Mouse (Mus musculus): ENCODE data around the gene AC170998.1. TPM values are rescaled to one million over a fixed set of nuclear protein-coding genes. Genes with fewer than 3 reads are reported as not detected.

Gene AC170998.1
- polyA plus RNA-seq, 1 experiment from 2014 or later = 2.4 TPM

GRCm38 (mm10) chr17:28743145-28743866 is 17.4 kb downstream of the AC170998.1 start:
- Histone ChIP-seq H3K9me3 (ENCODE audit: low read length) (no peaks in the 10 kb centered on the region), H3K4me2 (replicated peaks; ENCODE audit: low read depth, low read length) (no peak overlapping the region), H3K4me3 (ENCODE audit: low read depth, low read length) (no peak overlapping the region), H3K9ac (replicated peaks; ENCODE audit: low read depth) (no peak overlapping the region), H3K27ac (ENCODE audit: low read length) (no peak overlapping the region), H3K4me1 (ENCODE audit: insufficient read depth, low read depth, low read length) (no peaks in the 10 kb centered on the region), H3K27me3 (replicated peaks; ENCODE audit: insufficient read depth, low read length) (no peaks in the 10 kb centered on the region), H3K36me3 (ENCODE audit: insufficient read depth, low read length) (peaks cover 52% of the 10 kb centered on the region)
- no peak for TF ChIP-seq EP300 (IDR thresholded peaks at IDR 0.05)
- TF ChIP-seq CTCF (IDR thresholded peaks at IDR 0.05) = no peak
- DNase-seq (ENCODE audit: low spot score) (peak; percentile 22), ATAC-seq (peak; percentile 78)
- 68% methylated on average over 11 of the region's 11 CpGs for WGBS

- Histone ChIP-seq H3K9ac (replicated peaks; ENCODE audit: low read depth) (no peak overlapping the region), H3K27me3 (replicated peaks; ENCODE audit: insufficient read depth, low read length) (no peaks in the 10 kb centered on the region), H3K9me3 (ENCODE audit: low read length) (no peaks in the 10 kb centered on the region), H3K4me1 (ENCODE audit: insufficient read depth, low read depth, low read length) (no peaks in the 10 kb centered on the region), H3K36me3 (ENCODE audit: insufficient read depth, low read length) (peaks cover 50% of the 10 kb centered on the region), H3K4me2 (replicated peaks; ENCODE audit: low read depth, low read length) (no peak overlapping the region), H3K27ac (ENCODE audit: low read length) (no peak overlapping the region), H3K4me3 (ENCODE audit: low read depth, low read length) (no peak overlapping the region)
- TF ChIP-seq CTCF (IDR thresholded peaks at IDR 0.05) = peak; percentile 42
- TF ChIP-seq EP300 (IDR thresholded peaks at IDR 0.05) = no peak
- DNase-seq (ENCODE audit: low spot score) = no peak
- 89% methylated on average over 9 of the region's 9 CpGs for WGBS
- ATAC-seq = no peak
Observed at GRCm38 (mm10) chr17:28743916-28744315, 18.0 kb downstream of the AC170998.1 start.

- H3K9me3 ChIP-seq (ENCODE audit: low read length) = no peaks in the 10 kb centered on the region
- 86% methylated on average over 6 of the region's 6 CpGs for WGBS
- TF ChIP-seq CTCF (IDR thresholded peaks at IDR 0.05) = no peak
- no peak for TF ChIP-seq EP300 (IDR thresholded peaks at IDR 0.05)
- H3K27ac ChIP-seq (ENCODE audit: low read length) = no peak overlapping the region
- ATAC-seq (no peak), DNase-seq (ENCODE audit: low spot score) (no peak)
- no peak overlapping the region for H3K4me3 ChIP-seq (ENCODE audit: low read depth, low read length)
- no peak overlapping the region for H3K4me2 ChIP-seq (replicated peaks; ENCODE audit: low read depth, low read length)
- H3K36me3 ChIP-seq (ENCODE audit: insufficient read depth, low read length) = peaks cover 39% of the 10 kb centered on the region
- H3K9ac ChIP-seq (replicated peaks; ENCODE audit: low read depth) = no peak overlapping the region
- H3K4me1 ChIP-seq (ENCODE audit: insufficient read depth, low read depth, low read length) = no peaks in the 10 kb centered on the region
- H3K27me3 ChIP-seq (replicated peaks; ENCODE audit: insufficient read depth, low read length) = no peaks in the 10 kb centered on the region
Observed at GRCm38 (mm10) chr17:28745773-28746172, 19.9 kb downstream of the AC170998.1 start.

- Histone ChIP-seq H3K4me2 (replicated peaks; ENCODE audit: low read depth, low read length) (no peak overlapping the region), H3K9ac (replicated peaks; ENCODE audit: low read depth) (no peak overlapping the region), H3K27me3 (replicated peaks; ENCODE audit: insufficient read depth, low read length) (no peaks in the 10 kb centered on the region), H3K4me1 (ENCODE audit: insufficient read depth, low read depth, low read length) (no peaks in the 10 kb centered on the region), H3K27ac (ENCODE audit: low read length) (no peak overlapping the region), H3K36me3 (ENCODE audit: insufficient read depth, low read length) (peaks cover 28% of the 10 kb centered on the region), H3K9me3 (ENCODE audit: low read length) (no peaks in the 10 kb centered on the region), H3K4me3 (ENCODE audit: low read depth, low read length) (no peak overlapping the region)
- WGBS = 81% methylated on average over 4 of the region's 4 CpGs
- DNase-seq (ENCODE audit: low spot score) = no peak
- no peak for ATAC-seq
- TF ChIP-seq CTCF (IDR thresholded peaks at IDR 0.05) = no peak
- TF ChIP-seq EP300 (IDR thresholded peaks at IDR 0.05) = no peak
Observed at GRCm38 (mm10) chr17:28748001-28748400, 22.1 kb downstream of the AC170998.1 start.

GRCm38 (mm10) chr17:28750580-28750979 is 24.7 kb downstream of the AC170998.1 start:
- H3K27me3 ChIP-seq (replicated peaks; ENCODE audit: insufficient read depth, low read length) = no peaks in the 10 kb centered on the region
- H3K4me2 ChIP-seq (replicated peaks; ENCODE audit: low read depth, low read length) = no peak overlapping the region
- H3K9me3 ChIP-seq (ENCODE audit: low read length) = no peaks in the 10 kb centered on the region
- no peaks in the 10 kb centered on the region for H3K4me1 ChIP-seq (ENCODE audit: insufficient read depth, low read depth, low read length)
- DNase-seq (ENCODE audit: low spot score) = peak; percentile 22
- WGBS = 63% methylated on average over 6 of the region's 6 CpGs
- TF ChIP-seq EP300 (IDR thresholded peaks at IDR 0.05) (no peak), CTCF (IDR thresholded peaks at IDR 0.05) (no peak)
- no peak overlapping the region for H3K4me3 ChIP-seq (ENCODE audit: low read depth, low read length)
- no peak overlapping the region for H3K9ac ChIP-seq (replicated peaks; ENCODE audit: low read depth)
- ATAC-seq = no peak
- peaks cover 7% of the 10 kb centered on the region for H3K36me3 ChIP-seq (ENCODE audit: insufficient read depth, low read length)
- H3K27ac ChIP-seq (ENCODE audit: low read length) = no peak overlapping the region

GRCm38 (mm10) chr17:28756447-28756846 is 30.6 kb downstream of the AC170998.1 start:
- ATAC-seq = no peak
- no peaks in the 10 kb centered on the region for H3K9me3 ChIP-seq (ENCODE audit: low read length)
- no peak overlapping the region for H3K4me2 ChIP-seq (replicated peaks; ENCODE audit: low read depth, low read length)
- no peak overlapping the region for H3K4me3 ChIP-seq (ENCODE audit: low read depth, low read length)
- WGBS = 60% methylated on average over 5 of the region's 5 CpGs
- no peaks in the 10 kb centered on the region for H3K4me1 ChIP-seq (ENCODE audit: insufficient read depth, low read depth, low read length)
- no peaks in the 10 kb centered on the region for H3K27me3 ChIP-seq (replicated peaks; ENCODE audit: insufficient read depth, low read length)
- DNase-seq (ENCODE audit: low spot score) = no peak
- H3K9ac ChIP-seq (replicated peaks; ENCODE audit: low read depth) = no peak overlapping the region
- no peaks in the 10 kb centered on the region for H3K36me3 ChIP-seq (ENCODE audit: insufficient read depth, low read length)
- no peak overlapping the region for H3K27ac ChIP-seq (ENCODE audit: low read length)
- TF ChIP-seq EP300 (IDR thresholded peaks at IDR 0.05) (no peak), CTCF (IDR thresholded peaks at IDR 0.05) (no peak)

All from lung, postnatal 0 days (tissue).